Mouse (Mus musculus) megakaryocyte-erythroid progenitor cell, adult 5 weeks (primary cell): ENCODE data around the gene Gm10408. TPM values are rescaled to one million over a fixed set of nuclear protein-coding genes. Genes with fewer than 3 reads are reported as not detected.

Experiments used
- polyA plus RNA-seq: library from polyadenylated mRNA; stranded (reverse); fragments of >175 nt; gene quantifications from 2 replicates; pipeline ENCODE4 v1.2.3, GENCODE M21; 2012

Gene Gm10408
- polyA plus RNA-seq, result not detected in 2 replicates

GRCm38 (mm10) chr14:3449079-3449478 lies at the start of gene Gm10408:
TSS of gene Gm10408 (plus strand) at chr14:3449379.

GRCm38 (mm10) chr14:3412314-3412713 lies 36.9 kb upstream of the Gm10408 start, which contains the start of gene Gm10409:
TSS of gene Gm10409 (plus strand) at chr14:3412614.

GRCm38 (mm10) chr14:3427803-3428202 lies 21.4 kb upstream of the Gm10408 start, which contains the start of gene Gm3005:
TSS of gene Gm3005 (plus strand) at chr14:3428103.

Other genes starting within 250 kb of the Gm10408 start
- gene D830030K20Rik, start 240.9 kb upstream of the Gm10408 start, polyA plus RNA-seq, result not detected in 2 replicates
- gene Gm2956, start 116.8 kb upstream of the Gm10408 start, polyA plus RNA-seq, result not detected in 2 replicates
- not detected in 2 replicates for gene Gm10413, start 54.3 kb upstream of the Gm10408 start, polyA plus RNA-seq
- gene Gm10409, start 36.8 kb upstream of the Gm10408 start, polyA plus RNA-seq, result not detected in 2 replicates
- gene Gm3005, start 21.3 kb upstream of the Gm10408 start, polyA plus RNA-seq, result not detected in 2 replicates
- gene Gm3012, start 185.1 kb downstream of the Gm10408 start, polyA plus RNA-seq, result not detected in 2 replicates
- gene Gm3020, start 202.7 kb downstream of the Gm10408 start, polyA plus RNA-seq, result not detected in 2 replicates
- not detected in 2 replicates for gene Gm3043, start 239.4 kb downstream of the Gm10408 start, polyA plus RNA-seq